Mouse (Mus musculus) testis, adult 2 months (tissue): ENCODE data around the gene Kdm1a. TPM values are rescaled to one million over a fixed set of nuclear protein-coding genes. Genes with fewer than 3 reads are reported as not detected.

Source experiments
- H3K27ac ChIP-seq: fragments of 200-500 bp; 2 replicates; pipeline ENCODE4 v1.5.1; 2012; ENCODE audit warnings: low read depth, low read length; ENCODE audit not compliant: control insufficient read depth, insufficient read depth
- H3K27me3 ChIP-seq: fragments of 200-500 bp; 2 replicates; pipeline ENCODE4 v1.6.1; 2012; ENCODE audit warnings: mild to moderate bottlenecking, low read length, moderate library complexity; ENCODE audit not compliant: control insufficient read depth, insufficient read depth
- H3K36me3 ChIP-seq: fragments of 200-500 bp; 2 replicates; pipeline ENCODE4 v1.6.1; 2012; ENCODE audit warnings: mild to moderate bottlenecking, low read length; ENCODE audit not compliant: control insufficient read depth, insufficient read depth
- H3K4me1 ChIP-seq: fragments of 200-500 bp; 2 replicates; pipeline ENCODE4 v1.6.1; 2012; ENCODE audit warnings: low read length; ENCODE audit not compliant: control insufficient read depth, insufficient read depth
- H3K4me3 ChIP-seq: fragments of 200-500 bp; 2 replicates; pipeline ENCODE4 v1.5.1; 2012; ENCODE audit warnings: low read depth, mild to moderate bottlenecking, low read length, moderate library complexity, mixed read lengths; ENCODE audit not compliant: control insufficient read depth
- CTCF ChIP-seq: fragments of 200-500 bp; IDR thresholded peaks from 2 replicates; pipeline ENCODE4 v1.5.1; 2012; ENCODE audit warnings: low read depth, mild to moderate bottlenecking, inconsistent platforms, low read length, moderate library complexity; ENCODE audit not compliant: control insufficient read depth, insufficient read depth, insufficient replicate concordance
- POLR2A ChIP-seq: fragments of 200-500 bp; IDR thresholded peaks from 2 replicates; pipeline ENCODE4 v1.6.1; 2012; ENCODE audit warnings: low read depth, mild to moderate bottlenecking, inconsistent platforms, low read length, moderate library complexity; ENCODE audit not compliant: control insufficient read depth
- polyA plus RNA-seq: library from polyadenylated mRNA; depleted of rRNA; stranded (reverse); fragments of >200 nt; gene quantifications from 2 replicates; pipeline ENCODE4 v1.2.3, GENCODE M21; 2012

The Kdm1a gene
- polyA plus RNA-seq, 1 experiment: 46.7 TPM

- Histone ChIP-seq H3K27me3 (no peaks in the 10 kb centered on the region), H3K4me3 (no peak within 1 kb of the TSS), H3K36me3 (no peaks in the 10 kb centered on the region), H3K4me1 (no peaks in the 10 kb centered on the region), H3K27ac (no peak within 1 kb of the TSS)
- TF ChIP-seq POLR2A: no peak
- no peak for TF ChIP-seq CTCF
Measured at GRCm38 (mm10) chr4:136622388-136622787, 19.9 kb upstream of the Kdm1a start, which contains the start of gene Lactbl1. TSS of gene Lactbl1 (plus strand) at chr4:136622621.

DNA sequence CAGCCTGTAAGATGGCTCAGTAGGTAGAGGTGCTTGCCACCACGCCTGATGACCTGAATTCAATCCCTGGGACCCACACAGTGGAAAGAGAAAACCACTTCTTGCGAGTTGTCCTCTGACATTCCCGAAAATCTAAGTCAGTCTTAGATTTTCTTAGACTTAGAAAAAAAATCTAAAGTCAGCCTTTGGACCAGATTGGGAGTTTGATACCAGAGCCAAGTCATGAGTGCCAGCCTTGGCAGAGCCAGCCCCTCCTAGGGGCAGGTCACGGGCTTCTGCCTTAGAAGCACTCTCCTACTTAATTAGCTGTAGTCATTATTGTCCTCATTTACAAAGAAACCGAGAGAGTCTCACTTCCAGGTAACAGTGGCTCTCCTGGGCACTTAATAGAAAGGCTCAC, 19.4 kb upstream of the Kdm1a start:
- no peaks in the 10 kb centered on the region for H3K4me1 ChIP-seq
- H3K27me3 ChIP-seq: no peaks in the 10 kb centered on the region
- H3K4me3 ChIP-seq: no peak overlapping the region
- H3K27ac ChIP-seq: no peak overlapping the region
- H3K36me3 ChIP-seq: no peaks in the 10 kb centered on the region
- TF ChIP-seq CTCF (no peak), POLR2A (no peak)

DNA sequence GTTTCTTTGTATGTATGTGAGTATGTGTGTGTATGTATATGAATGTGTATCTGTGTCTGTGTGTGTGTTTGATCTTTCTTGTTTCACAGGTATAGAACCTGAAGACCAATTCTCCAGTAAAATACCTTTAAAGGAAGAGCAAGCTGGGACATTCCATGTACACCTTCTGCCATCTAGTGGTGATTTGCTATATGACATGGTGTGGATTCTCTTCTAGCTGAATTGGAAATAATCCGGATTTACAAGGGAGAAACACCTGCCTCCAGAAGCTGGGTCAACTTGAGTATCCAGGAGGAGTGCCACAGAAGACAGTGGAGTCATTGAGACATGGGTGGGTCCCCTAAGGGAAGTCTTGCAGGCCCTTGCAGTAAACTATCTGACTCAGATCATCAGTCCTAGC, 18.8 kb upstream of the Kdm1a start:
- TF ChIP-seq CTCF (peak; percentile 51; the same call in 1 of the 2 replicates), POLR2A (no peak)
- Histone ChIP-seq H3K27ac (no peak overlapping the region), H3K36me3 (no peaks in the 10 kb centered on the region), H3K4me1 (no peaks in the 10 kb centered on the region), H3K27me3 (no peaks in the 10 kb centered on the region), H3K4me3 (no peak overlapping the region)

DNA sequence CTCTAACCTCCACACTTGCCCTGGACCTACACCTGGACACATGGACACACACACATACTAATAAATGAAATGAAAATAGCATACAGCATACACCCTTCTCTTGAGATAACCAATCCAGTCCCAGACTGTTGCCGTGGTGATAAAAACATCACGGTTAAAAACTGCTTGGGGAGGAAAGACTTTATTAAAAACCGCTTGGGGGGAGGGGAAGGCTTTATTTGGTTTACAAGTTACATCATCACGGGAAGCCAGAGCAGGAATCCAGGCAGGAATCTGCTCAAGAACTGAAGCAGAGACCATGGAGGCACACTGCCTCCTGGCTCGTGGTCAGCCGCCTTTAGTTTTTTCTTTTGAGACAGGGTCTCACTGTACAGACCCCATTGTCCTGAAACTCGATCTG, 11.1 kb upstream of the Kdm1a start:
- Histone ChIP-seq H3K27ac (no peak overlapping the region), H3K4me3 (no peak overlapping the region), H3K27me3 (no peaks in the 10 kb centered on the region), H3K36me3 (no peaks in the 10 kb centered on the region), H3K4me1 (no peaks in the 10 kb centered on the region)
- TF ChIP-seq POLR2A: no peak
- TF ChIP-seq CTCF: no peak

DNA sequence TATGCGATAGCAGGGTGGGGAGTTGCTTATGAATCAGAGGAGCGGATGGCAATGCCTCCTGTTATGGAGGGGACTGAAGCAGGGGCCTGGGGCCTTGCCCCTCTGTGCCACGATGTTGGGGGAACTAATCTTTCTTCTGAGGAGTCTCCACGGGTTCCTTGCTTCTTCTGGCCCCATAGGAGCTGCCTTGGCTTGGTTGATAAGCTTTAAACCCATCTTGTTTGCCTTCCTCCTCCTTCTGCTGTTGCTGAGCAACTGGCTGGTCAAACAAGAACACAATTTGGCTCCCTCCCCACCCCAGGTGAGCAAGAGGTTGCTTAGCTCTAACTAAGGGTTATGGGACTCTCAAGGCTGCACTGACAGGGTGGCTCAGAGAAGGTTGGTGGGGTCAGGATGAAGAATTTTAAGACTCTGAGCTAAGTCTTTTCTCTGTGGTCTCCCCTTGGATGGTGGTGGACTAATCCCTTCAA, 7.9 kb upstream of the Kdm1a start, which contains the start of gene Tex46:
Tex46 (plus strand) TSS at position 51 of the 470 bp plus-strand sequence.
- TF ChIP-seq POLR2A (no peak), CTCF (no peak)
- Histone ChIP-seq H3K27me3 (no peaks in the 10 kb centered on the region), H3K36me3 (no peaks in the 10 kb centered on the region), H3K4me3 (peak within 1 kb of the TSS; percentile 77), H3K27ac (no peak within 1 kb of the TSS), H3K4me1 (peaks cover 6% of the 10 kb centered on the region)

DNA sequence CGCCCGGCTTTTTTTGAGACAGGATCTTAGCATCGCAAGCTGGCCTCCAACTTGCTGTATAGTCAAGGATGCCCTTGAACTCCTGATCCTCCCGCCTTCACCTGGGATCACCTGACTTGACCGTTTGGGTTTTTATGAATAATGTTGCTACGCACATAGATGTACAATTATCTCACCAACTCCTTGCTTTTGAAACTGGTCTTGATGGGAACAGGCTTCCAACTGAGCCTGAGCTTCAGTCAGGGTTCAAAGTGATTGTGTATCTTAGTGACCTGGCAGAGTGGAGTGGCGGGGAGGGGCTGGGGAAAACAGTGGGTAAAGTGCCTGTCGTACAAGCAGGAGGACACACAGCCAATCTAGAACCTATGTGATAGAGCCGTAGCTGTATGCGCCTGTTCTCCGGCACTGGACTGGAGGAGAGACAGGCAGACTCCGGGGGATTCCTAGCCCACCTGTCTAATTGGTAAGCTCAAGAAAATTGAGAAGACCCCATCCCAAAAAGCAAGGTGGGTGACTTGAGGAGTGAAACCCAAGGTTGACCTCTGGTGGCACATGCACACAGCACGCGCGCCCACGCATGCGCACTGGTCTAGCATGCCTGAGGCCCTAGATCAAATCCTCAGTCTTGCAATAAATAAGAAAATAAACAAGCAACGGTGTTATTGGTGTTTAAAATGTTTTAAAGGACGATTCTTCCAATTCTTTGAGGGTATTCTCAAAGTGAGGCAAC, 3.4 kb upstream of the Kdm1a start:
- Histone ChIP-seq H3K27me3 (no peaks in the 10 kb centered on the region), H3K4me1 (peaks cover 9% of the 10 kb centered on the region)
- TF ChIP-seq CTCF (no peak), POLR2A (no peak)

DNA sequence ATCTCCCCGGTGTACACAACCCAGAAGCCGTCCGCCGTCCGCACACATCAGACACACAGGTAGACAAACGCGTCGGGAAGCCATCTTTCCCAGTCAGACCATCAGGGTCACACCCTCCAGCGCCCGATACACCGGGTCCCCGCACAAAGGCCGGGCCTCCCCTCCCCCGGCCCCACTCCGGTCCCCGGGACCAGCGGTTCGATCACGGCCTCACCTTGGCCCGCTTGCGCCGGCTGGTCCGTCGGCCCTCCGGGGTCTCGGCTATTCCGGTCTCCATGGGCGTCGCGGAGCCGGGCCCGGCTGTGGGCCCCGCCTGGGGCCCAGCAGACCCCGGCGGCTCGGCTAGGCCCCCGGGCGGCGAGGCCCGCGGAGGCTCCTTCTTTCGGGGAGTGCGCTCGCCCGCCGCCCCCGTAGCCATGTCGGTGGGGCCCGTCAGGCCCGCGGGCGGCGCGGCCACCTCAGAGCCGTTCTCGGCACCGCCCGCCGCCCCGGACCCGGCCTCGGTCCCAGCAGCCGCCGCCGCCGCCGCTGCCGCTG, 437 bp downstream of the Kdm1a start:
- Histone ChIP-seq H3K36me3 (no peaks in the 10 kb centered on the region), H3K27ac (peak overlapping the region; percentile 69), H3K27me3 (no peaks in the 10 kb centered on the region), H3K4me1 (peaks cover 10% of the 10 kb centered on the region), H3K4me3 (peak overlapping the region; percentile 96)
- TF ChIP-seq CTCF (no peak), POLR2A (no peak)

More for the DNA sequence above, 3.4 kb upstream of the Kdm1a start:
- no peak overlapping the region for H3K27ac ChIP-seq
- no peaks in the 10 kb centered on the region for H3K36me3 ChIP-seq
- H3K4me3 ChIP-seq: peak overlapping the region; percentile 61
